Mouse (Mus musculus) G1E-ER4 (cell line): ENCODE measurements around the gene Pik3cd. TPM values are rescaled to one million over a fixed set of nuclear protein-coding genes. Genes with fewer than 3 reads are reported as not detected.

Experiments
- GATA1 ChIP-seq: IDR thresholded peaks from one replicate; pipeline ENCODE4 v1.8.0; 2012; ENCODE audit warnings: low read length, inconsistent platforms
- polyA plus RNA-seq: library from polyadenylated mRNA; stranded (reverse); fragments of >175 nt; gene quantifications from 2 replicates; pipeline ENCODE4 v1.2.3, GENCODE M21; 2012

Pik3cd gene
- polyA plus RNA-seq, 1 experiment, result 22.4 TPM

DNA sequence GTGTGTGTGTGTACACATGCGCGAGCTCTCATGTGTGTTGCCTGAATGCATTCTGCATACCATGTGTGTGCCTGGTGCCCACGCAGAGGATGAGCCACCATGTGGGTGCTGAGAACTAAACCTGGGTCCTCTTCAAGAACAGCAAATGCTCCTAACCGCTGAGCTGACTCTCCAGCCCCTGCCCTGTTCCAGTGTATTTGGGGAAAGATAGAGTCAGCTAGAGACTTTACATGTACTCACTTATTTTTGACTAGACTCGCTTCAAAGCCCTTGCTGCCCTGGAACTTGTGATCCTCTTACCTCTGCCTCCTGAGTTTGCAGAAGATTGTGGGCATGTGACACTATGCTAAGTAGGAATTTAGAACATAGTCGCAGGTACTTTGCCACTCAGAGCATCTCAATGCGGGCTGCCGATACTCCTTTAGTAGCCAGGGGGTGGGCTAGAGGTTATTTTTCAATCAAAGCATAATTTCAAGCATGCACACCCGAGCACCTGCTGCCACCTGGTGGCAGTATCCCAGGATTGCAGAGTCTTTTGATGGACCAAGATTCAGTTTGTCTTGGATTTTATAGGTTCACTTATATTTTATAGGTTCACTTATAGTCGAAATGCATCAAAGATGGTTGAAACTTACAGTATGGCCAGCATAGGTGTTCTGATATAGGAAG lies 90.9 kb downstream of the Pik3cd start:
- TF ChIP-seq GATA1, result no peak

DNA sequence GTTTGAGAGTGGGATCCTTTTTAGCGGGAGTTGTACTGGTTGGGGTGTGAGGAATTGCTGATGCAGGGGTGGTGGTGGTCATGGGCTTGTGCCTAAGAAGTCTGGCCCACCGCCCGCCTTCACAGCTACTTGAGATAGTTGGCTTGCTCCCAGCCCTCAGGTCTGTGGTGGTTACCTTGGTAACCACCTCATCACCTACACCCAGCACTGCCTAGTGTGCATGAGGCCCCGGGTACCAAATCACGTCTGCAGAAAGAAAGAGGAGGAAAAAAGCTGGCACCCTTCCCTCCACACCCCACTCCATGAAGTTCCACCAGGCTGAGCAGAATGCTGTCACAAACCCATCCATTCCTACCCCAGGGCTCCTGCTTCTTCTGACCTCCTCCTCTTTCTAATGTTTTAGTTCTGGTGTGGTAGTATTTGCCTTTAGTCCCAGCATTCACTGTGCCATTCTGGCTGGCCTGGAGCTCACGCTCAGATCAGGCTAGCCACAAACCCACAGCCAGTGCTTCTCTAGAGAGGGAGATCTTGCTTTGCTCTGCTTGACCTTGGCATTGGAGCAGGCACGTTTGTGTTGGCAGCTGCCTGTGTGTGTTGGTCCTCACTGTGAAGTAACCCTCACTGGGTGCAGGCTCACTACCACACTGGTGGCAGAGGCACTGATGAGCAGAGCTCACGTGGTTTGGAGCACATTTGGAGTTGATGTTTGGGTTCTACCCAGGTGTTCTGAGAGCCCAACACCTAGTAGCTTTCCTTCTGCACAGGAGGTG lies 92.9 kb downstream of the Pik3cd start:
- TF ChIP-seq GATA1, result no peak

DNA sequence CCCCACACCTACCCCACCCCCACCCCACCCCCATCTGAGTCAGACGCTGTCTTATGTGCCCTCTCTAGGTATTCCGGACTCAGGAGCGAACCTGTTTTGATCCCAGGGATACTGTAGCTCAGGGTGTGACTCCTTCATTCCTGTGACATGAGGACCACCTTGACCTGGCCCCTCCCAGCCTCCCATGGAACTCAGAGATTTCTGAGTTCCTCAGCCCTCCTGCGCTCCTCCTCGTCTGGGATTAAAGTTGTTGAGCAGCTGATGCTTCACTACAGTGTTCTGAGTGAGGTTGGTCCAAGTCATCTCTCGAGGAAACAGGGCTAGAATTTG lies 94.1 kb downstream of the Pik3cd start:
- no peak for TF ChIP-seq GATA1

DNA sequence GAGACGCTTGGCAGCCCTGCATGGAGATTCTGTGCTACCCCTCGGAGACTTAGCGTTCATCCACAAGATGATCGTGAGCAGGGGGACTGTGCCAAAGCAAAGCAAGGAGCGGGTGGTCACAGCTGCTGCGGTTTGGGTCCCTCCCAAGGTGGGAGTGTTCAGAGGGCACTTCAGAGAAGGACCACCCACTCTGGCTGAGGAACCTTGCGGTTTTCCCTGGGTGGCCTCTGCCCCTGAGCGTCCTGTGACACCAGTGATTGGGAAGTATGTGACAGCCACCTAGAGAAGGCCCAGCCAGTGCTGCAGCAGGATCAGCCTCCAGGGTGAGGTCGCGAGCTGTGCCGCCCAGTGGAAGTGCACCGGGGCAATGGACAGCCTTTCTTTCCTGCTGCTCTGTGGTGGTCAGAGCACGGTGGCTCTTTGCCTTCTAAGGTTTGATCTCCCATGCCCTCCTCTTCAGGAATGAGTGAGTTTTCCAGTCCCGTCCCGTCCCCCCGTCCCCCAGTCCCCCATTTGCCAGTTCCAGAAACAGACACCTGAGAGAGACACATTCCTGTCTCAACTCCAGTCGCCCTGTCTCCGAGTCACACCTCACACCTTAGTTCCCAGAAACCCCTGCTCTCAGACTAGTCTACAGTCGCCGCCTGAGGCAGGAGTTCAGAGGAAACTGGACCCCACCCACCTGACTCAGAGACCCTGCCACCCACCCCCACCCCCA lies 94.6 kb downstream of the Pik3cd start:
- no peak for TF ChIP-seq GATA1

DNA sequence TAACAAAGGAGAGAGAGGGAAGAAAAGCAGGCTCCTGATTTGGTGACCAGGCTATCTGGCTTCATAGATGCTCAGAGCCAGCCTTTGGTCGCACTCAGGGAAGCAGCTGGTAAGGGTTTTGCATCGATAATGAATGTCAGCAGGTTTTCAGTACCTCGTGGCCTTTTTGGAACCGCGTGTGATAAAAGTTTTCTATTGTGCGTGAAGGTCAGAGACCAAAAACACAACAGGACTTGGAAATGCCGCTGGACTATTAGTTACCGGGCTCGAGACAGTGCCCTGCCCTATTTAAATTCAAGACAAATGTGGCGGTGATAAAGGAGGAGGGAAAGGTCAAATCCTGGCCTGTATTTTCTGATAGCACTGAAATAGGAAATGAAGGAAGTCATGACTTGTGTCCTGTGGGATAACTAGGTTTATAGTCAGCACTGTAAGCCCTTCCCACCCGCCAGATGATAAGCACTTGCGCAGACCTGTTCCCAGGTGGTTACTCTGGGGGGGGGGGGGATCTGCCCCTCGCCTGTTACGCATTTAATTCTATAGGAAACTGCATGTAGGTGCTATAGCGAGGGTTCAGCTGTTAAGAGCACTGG lies 95.5 kb downstream of the Pik3cd start:
- no peak for TF ChIP-seq GATA1

DNA sequence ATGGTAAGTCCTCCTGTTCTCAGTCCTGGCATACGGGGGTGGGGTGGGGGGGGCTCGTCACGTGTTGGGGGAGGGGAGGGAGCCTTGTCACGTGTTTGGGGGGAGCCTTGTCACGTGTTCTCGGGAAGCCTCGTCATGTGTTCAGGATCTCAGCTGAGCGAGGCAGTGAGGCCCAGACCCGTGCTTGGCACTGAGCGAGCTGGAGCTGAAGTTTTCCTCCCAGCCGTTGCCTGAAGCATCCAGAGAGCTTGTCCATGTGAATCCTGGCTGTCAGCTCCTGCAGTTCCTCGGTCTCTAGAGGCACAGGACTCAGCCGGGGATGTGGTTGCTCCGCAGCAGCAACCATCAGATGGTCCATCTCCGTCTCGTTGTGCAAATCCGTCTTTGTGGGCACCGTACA lies 96.3 kb downstream of the Pik3cd start:
- TF ChIP-seq GATA1, result no peak

DNA sequence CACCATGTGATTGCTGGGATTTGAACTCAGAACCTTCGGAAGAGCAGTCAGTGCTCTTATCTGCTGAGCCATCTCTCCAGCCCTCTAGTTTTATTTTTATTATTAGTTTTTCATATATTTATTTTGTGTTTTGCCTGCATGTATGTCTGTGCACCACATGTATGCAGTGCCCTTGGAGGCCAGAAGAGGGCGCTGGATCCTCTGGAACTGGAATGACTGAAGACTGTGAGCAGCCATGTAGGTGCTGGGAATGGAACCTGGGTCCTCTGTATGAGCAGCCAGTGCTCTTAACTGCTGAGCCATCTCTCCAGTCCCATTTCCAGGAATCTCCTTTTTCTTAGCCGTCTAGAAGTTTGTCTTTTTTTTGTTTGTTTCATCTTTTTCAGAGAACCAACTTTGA lies 97.9 kb downstream of the Pik3cd start:
- TF ChIP-seq GATA1, result no peak

DNA sequence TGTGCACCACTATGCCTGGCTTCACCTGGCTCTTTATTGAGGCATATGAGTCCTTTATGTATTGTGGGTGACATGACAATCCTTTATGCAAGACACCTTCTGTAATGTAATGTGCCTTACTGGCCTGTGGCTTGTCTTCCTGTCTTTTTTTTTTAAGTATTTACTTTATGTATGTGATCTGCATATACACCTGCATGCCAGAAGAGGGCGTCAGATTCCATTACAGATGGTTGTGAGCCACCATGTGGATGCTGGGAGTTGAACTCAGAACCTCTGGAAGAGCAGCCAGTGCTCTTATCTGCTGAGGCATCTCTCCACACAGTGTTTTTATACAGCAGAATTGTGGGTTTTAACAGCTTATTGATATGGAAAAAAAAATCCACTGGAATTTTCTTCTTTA lies 98.5 kb downstream of the Pik3cd start:
- TF ChIP-seq GATA1, result no peak

DNA sequence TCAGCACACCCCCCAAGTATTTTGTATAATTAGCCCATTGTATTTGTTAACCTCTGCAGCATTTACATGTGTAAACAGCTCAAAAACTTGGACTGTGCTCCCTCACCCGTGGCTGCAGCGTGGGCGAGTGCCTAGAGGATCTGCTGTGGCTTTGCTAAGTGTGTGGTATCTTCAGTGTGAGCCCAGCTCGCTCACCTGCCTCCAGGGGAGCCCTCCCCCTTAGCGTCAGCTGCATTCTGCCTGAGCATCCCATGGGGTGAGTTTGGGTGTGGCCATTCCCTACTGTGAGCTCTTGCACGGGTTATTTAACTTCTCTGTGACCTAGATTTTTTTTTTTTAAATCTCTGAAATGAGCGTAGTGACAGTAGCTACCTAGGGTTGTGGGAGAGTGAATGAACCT lies 100.1 kb downstream of the Pik3cd start:
- TF ChIP-seq GATA1, result no peak

DNA sequence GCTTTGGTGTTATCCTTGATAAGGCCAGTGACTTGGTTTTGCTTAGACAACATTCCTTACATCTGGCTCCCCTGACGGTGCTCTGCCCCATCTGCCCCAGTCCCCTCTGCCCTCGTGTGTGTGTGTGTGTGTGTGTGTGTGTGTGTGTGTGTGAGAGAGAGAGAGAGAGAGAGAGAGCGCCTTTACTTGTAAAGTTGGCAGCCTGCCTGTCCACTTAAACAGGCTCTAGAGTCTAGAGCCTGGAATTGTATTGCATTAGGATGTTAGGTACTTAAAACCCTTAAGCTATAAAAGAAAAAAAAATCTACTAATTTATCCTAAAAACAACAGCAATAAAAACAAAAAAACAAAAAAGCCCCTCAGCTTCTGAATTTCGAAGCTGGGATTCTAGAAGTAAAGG lies 100.9 kb downstream of the Pik3cd start:
- no peak for TF ChIP-seq GATA1

DNA sequence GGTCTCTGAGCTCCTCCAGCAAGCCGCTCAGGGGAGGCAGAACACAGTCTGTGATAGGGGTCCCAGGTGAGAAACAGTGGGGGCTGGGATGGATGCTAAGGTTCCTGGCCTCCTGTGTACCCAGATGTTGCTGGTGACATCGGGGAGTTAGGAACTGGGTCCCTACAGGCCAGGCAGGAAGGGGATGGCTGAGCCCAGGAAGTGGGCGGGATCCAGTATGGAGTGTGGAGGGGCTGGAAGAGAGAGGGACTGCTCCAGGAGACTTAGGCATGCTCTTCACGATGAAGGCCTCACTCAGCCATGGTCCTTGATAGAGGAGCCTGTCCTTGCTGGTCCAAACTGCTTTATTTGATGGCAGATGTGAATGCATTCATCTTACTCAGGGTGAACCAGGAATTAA lies 102.2 kb downstream of the Pik3cd start:
- TF ChIP-seq GATA1, result no peak

DNA sequence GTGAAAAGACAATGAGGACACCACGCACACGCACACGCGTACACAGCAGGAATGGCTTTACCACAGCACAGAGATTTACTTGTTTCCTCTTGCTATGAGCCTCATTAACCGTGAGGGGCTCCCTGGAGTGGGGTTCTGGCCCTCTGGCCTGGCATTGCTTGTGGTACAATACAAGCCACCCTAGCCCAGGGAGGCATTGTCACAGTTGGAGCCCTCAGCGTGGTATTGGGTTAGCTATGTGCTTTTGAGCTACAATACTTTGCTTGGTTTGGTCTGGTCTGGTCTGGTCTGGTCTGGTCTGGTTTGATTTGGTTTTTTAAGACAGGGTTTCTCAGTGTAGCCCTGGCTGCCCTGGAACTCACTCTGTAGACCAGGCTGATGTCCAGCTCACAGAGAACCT lies 102.8 kb downstream of the Pik3cd start:
- TF ChIP-seq GATA1, result no peak

Other genes starting within 250 kb of the Pik3cd start
- gene Rbp7, start 247.6 kb downstream of the Pik3cd start, polyA plus RNA-seq, result not detected in 2 replicates
- gene Tmem274, start 225.2 kb downstream of the Pik3cd start, polyA plus RNA-seq, result not detected in 2 replicates
- gene Nmnat1, start 217.4 kb downstream of the Pik3cd start, polyA plus RNA-seq, result 1.6 and 3.2 TPM in 2 replicates
- gene Lzic, start 217.3 kb downstream of the Pik3cd start, polyA plus RNA-seq, result 7.2 and 10.2 TPM in 2 replicates
- gene Ctnnbip1, start 184.3 kb downstream of the Pik3cd start, polyA plus RNA-seq, result 0.69 and 3.3 TPM in 2 replicates
- gene Clstn1, start 116.1 kb downstream of the Pik3cd start, polyA plus RNA-seq, result 0.89 and 0.90 TPM in 2 replicates
- gene Tmem201, start 35.5 kb upstream of the Pik3cd start, polyA plus RNA-seq, result 28.6 and 29.1 TPM in 2 replicates
- gene Slc25a33, start 71.7 kb upstream of the Pik3cd start, polyA plus RNA-seq, result 5.5 and 6.9 TPM in 2 replicates